Mouse (Mus musculus) limb, embryonic 11.5 days (tissue): ENCODE results near the gene Kif3b. TPM values are rescaled to one million over a fixed set of nuclear protein-coding genes. Genes with fewer than 3 reads are reported as not detected.
A peak's percentile ranks its signal among the peaks of the same experiment; 100 is the strongest.

Experiments
- ATAC-seq: fragments of 200-750 bp; cut with Nextera tagmentation; 2 replicates; pipeline ENCODE4 v1.8.0; 2017; ENCODE audit warnings: low read depth; ENCODE audit not compliant: insufficient number of reproducible peaks, low FRiP score, low TSS enrichment
- DNase-seq: peaks from one replicate; pipeline ENCODE4 v3.0.0-alpha.2; 2015; ENCODE audit warnings: low spot score
- H3K27ac ChIP-seq: fragments of 300-500 bp; sonication (generic); replicated peaks from 2 replicates; pipeline ENCODE4 v1.5.1; 2014; ENCODE audit warnings: low read depth, mild to moderate bottlenecking, low read length
- H3K27me3 ChIP-seq: fragments of 300-500 bp; sonication (generic); 2 replicates; pipeline ENCODE4 v1.6.1; 2014; ENCODE audit warnings: mild to moderate bottlenecking, low read length, mixed read lengths; ENCODE audit not compliant: control insufficient read depth, insufficient read depth
- H3K36me3 ChIP-seq: fragments of 300-500 bp; sonication (generic); 2 replicates; pipeline ENCODE4 v1.6.1; 2014; ENCODE audit warnings: mild to moderate bottlenecking, low read length, moderate library complexity, mixed read lengths; ENCODE audit not compliant: control insufficient read depth, insufficient read depth
- H3K4me1 ChIP-seq: fragments of 300-500 bp; sonication (generic); 2 replicates; pipeline ENCODE4 v1.6.1; 2014; ENCODE audit warnings: low read length, mixed read lengths; ENCODE audit not compliant: control insufficient read depth, insufficient read depth
- H3K4me2 ChIP-seq: fragments of 300-500 bp; sonication (generic); 2 replicates; pipeline ENCODE4 v1.6.1; 2014; ENCODE audit warnings: low read depth, mild to moderate bottlenecking, moderate library complexity; ENCODE audit not compliant: severe bottlenecking
- H3K4me3 ChIP-seq: fragments of 300-500 bp; sonication (generic); 2 replicates; pipeline ENCODE4 v1.5.1; 2014; ENCODE audit warnings: low read depth, low read length
- H3K9ac ChIP-seq: fragments of 300-500 bp; sonication (generic); 2 replicates; pipeline ENCODE4 v1.6.1; 2014; ENCODE audit warnings: mild to moderate bottlenecking, low read length
- H3K9me3 ChIP-seq: fragments of 300-500 bp; sonication (generic); 2 replicates; pipeline ENCODE4 v1.6.1; 2016; ENCODE audit warnings: low read length; ENCODE audit not compliant: control insufficient read depth
- WGBS: fragments of 180-500 bp; shearing (Covaris S2); extraction: QIAGEN DNeasy Blood & Tissue Kit; methylation state at CpG from one replicate; pipeline ENCODE4 v1.1.7; 2014; 5-methylcytosine and 5-hydroxymethylcytosine counted together
- polyA plus RNA-seq: library from polyadenylated mRNA; unstranded; fragments of >200 nt; fragmentation: Nextera tagmentation; extraction: Ambion mirVana; gene quantifications from 2 replicates; pipeline ENCODE4 v1.2.1, GENCODE M21; 2014

Gene Kif3b
- 5.1 and 5.8 TPM in 2 replicates for polyA plus RNA-seq

DNA sequence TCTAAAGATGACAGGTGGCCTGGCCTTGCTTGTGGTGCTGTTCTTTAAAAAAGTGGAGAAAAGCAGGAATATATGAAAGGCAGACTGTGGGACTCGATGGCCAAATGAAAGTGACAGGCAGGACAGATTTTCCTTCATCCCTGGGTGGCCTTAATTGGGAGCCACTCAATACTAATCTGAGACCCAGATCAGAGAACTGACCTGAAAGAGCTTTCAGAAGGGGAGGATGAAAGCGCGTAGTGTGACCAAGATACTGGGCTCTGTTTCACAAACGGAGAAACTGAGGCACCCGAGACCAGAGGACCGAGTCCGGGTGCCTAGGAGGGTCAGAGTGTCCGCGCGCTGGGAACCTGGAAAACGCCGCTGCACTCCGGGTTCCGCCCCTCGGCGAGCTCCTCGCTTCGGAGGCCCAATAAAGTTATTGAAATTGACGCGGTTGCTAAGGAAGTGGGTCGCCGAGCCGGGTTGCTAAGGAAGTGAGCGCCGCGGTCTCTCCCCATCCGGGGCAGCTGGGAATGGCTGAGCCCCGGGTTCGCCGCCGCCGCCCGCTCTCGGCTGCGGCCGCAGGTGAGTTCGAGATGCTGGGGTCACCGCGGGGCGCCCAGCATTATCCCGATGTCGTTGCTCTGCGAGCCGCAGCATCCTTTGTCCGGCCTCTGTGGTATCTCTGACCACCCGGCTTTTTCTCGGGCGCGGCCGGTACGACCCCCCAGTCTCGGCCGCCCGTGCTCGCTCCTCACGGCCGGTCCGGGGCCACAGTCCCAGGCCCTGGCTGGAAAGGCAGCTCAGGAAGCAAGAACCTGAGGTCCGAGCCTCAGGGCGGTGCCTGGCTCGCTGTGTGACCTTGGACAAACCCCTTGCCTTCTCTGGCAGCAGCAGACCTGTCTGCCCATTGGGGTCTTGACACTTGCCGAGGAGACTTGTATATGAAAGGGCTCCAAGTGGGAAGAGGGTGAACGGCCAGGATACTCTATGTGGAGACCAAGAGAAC lies at the start of gene Kif3b:
Gene Kif3b (plus strand): TSS at position 476 of the 991 bp plus-strand sequence.
- Histone ChIP-seq H3K9me3 (no peaks in the 10 kb centered on the region), H3K27me3 (no peaks in the 10 kb centered on the region), H3K9ac (peak within 1 kb of the TSS; percentile 84), H3K36me3 (no peaks in the 10 kb centered on the region), H3K4me2 (peak within 1 kb of the TSS; percentile 84), H3K27ac (no peak within 1 kb of the TSS), H3K4me3 (peak within 1 kb of the TSS; percentile 98), H3K4me1 (peaks cover 10% of the 10 kb centered on the region; the same call in 1 of the 2 replicates)
- DNase-seq: peak; percentile 93
- peak; percentile 89 for ATAC-seq
- WGBS: under 1% methylated on average over 63 of the region's 63 CpGs

DNA sequence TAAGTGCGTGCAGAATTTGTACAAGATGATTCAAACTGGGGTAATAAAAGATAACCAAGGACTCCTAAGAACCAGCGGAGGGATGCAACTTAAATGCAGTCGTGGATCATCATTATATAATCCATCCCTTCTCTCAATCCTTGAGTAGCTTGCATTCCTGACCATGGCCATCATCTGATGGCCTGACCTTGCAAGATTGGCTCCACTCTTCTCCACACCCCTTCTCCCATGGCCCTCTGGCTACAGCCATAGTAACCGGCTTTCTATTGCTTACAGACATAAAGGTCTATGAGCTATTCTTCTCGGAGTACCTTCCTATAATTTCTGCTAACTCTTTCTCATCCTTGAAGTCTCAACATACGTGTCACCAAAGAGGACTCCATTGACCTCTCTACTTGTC lies 49.1 kb upstream of the Kif3b start:
- H3K9ac ChIP-seq: peak overlapping the region; percentile 96; the same call in 1 of the 2 replicates
- no peaks in the 10 kb centered on the region for H3K9me3 ChIP-seq
- H3K27me3 ChIP-seq: no peaks in the 10 kb centered on the region
- H3K4me1 ChIP-seq: peaks cover 11% of the 10 kb centered on the region
- ATAC-seq: no peak
- peaks cover 4% of the 10 kb centered on the region for H3K36me3 ChIP-seq
- H3K4me2 ChIP-seq: peak overlapping the region; percentile 75
- no peak for DNase-seq
- WGBS: 71% methylated on average over 6 of the region's 6 CpGs
- no peak overlapping the region for H3K27ac ChIP-seq
- H3K4me3 ChIP-seq: peak overlapping the region; percentile 92

- Histone ChIP-seq H3K9me3 (no peaks in the 10 kb centered on the region), H3K4me3 (no peak overlapping the region), H3K9ac (no peak overlapping the region), H3K27me3 (no peaks in the 10 kb centered on the region), H3K27ac (no peak overlapping the region), H3K4me2 (no peak overlapping the region), H3K4me1 (no peaks in the 10 kb centered on the region), H3K36me3 (peaks cover 13% of the 10 kb centered on the region)
- DNase-seq (no peak), ATAC-seq (no peak)
- 91% methylated on average over 5 of the region's 5 CpGs for WGBS
These were observed 41.5 kb upstream of the Kif3b start for GRCm38 (mm10) chr2:153249751-153250150.

DNA sequence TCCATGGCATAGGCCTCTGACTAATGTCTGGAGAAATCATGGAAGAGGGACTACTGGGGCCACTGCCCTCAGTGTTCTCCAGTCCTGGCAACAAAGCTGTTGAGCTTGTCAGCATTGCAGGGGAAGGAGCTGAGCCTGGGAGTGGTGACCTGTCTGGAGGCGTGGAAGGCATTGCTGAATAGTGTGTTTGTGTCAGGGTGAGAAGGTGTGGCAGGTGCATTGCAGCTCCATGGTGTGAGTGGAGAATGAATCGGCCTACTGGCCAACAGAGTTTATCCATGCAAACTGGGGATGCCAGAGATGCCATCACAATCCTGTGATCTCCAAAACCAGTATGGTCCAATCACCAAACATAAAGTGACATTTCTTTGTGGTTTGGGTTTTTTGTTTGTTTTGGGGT lies 34.6 kb upstream of the Kif3b start:
- no peak overlapping the region for H3K9ac ChIP-seq
- H3K27me3 ChIP-seq: no peaks in the 10 kb centered on the region
- H3K36me3 ChIP-seq: peaks cover 5% of the 10 kb centered on the region; the same call in 1 of the 2 replicates
- no peak overlapping the region for H3K4me2 ChIP-seq
- WGBS: 81% methylated on average over 2 of the region's 2 CpGs
- no peaks in the 10 kb centered on the region for H3K9me3 ChIP-seq
- no peak overlapping the region for H3K27ac ChIP-seq
- H3K4me1 ChIP-seq: no peaks in the 10 kb centered on the region
- no peak for ATAC-seq
- no peak for DNase-seq
- H3K4me3 ChIP-seq: no peak overlapping the region

GRCm38 (mm10) chr2:153259030-153259863 lies 32.0 kb upstream of the Kif3b start:
- H3K9ac ChIP-seq: no peak overlapping the region
- peaks cover 8% of the 10 kb centered on the region; the same call in 1 of the 2 replicates for H3K36me3 ChIP-seq
- 88% methylated on average over 12 of the region's 12 CpGs for WGBS

DNA sequence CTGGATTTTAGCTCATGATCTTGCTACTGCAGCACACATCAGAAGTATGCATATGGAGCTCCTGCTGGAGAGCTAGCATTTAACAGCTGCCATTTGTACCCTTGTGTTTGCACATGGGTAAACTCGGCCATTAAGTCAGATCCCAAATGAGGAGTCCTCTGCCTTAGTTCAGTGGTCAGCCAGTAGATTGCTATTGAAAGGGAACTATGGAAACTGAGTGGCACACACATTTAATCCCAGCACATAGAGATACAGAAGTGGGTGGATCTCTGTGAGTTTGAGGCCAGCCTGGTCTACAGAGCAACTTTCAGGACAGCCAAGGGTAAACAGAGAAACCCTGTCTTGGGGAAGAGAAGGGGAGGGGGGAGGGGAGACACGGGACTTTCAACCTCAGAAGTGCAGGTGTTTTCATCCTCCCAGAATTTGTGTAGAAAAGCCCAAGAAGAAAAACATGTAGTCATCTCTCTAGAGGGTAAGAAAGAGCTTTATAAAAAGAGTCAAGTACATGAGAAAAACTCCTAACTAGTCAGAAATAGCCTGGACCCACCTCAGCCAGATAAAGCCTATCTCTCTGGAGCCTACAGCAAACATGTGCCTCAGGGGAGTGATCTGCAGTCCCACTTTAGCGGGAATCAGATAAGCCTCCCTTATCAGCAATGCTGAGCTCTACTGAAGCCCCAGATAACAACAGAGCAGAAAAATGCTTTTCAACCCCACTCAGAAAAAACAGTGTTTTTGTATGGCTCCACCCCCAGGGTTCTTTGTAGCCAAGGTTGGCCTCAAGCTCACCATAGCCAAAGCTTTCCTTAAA lies 31.1 kb upstream of the Kif3b start:
- Histone ChIP-seq H3K4me1 (no peaks in the 10 kb centered on the region), H3K36me3 (peaks cover 5% of the 10 kb centered on the region; the same call in 1 of the 2 replicates), H3K9ac (no peak overlapping the region), H3K4me3 (no peak overlapping the region), H3K4me2 (no peak overlapping the region), H3K27me3 (no peaks in the 10 kb centered on the region), H3K9me3 (no peaks in the 10 kb centered on the region), H3K27ac (no peak overlapping the region)
- DNase-seq (no peak), ATAC-seq (no peak)
- 66% methylated on average over 3 of the region's 3 CpGs for WGBS

More at GRCm38 (mm10) chr2:153259030-153259863, 32.0 kb upstream of the Kif3b start:
- no peaks in the 10 kb centered on the region for H3K27me3 ChIP-seq
- DNase-seq (no peak), ATAC-seq (no peak)
- no peaks in the 10 kb centered on the region for H3K9me3 ChIP-seq
- H3K4me2 ChIP-seq: no peak overlapping the region
- H3K4me1 ChIP-seq: no peaks in the 10 kb centered on the region
- H3K4me3 ChIP-seq: no peak overlapping the region
- no peak overlapping the region for H3K27ac ChIP-seq

GRCm38 (mm10) chr2:153263053-153263452 lies 28.2 kb upstream of the Kif3b start:
- DNase-seq (no peak), ATAC-seq (no peak)
- Histone ChIP-seq H3K9me3 (no peaks in the 10 kb centered on the region), H3K4me3 (no peak overlapping the region), H3K9ac (no peak overlapping the region), H3K27me3 (no peaks in the 10 kb centered on the region), H3K4me1 (no peaks in the 10 kb centered on the region), H3K27ac (no peak overlapping the region), H3K4me2 (no peak overlapping the region), H3K36me3 (peaks cover 14% of the 10 kb centered on the region; the same call in 1 of the 2 replicates)
- WGBS: 93% methylated on average over 7 of the region's 7 CpGs
